Mouse (Mus musculus) thymus, postnatal 4 days (tissue): ENCODE measurements around the gene 4931400O07Rik.

Experiments
- DNase-seq: peaks from one replicate; pipeline ENCODE4 v3.0.0; 2021

Gene 4931400O07Rik

DNA sequence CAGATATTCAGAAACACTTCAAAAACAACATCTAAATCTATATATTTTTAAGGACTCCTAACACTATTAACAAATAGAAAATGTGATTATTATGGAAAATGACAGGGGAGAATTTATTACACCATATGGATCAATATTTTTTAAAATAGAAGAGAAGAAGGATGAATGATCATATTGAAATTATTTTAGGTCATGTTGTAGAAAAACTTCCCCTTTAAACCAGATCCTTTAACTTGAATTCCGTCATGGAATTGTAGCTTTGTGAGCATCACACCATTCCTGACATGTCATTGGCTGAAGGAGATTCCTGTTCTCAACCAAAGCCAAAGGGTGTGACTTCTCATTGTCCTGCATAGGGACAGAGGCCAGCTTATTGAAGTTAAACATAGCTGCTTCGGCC, at the start of gene 4931400O07Rik:
TSS of gene 4931400O07Rik (plus strand) at position 301 of the 400 bp plus-strand sequence.
- no peak for DNase-seq
